Mouse (Mus musculus): ENCODE data around the gene Tysnd1. TPM values are rescaled to one million over a fixed set of nuclear protein-coding genes. Genes with fewer than 3 reads are reported as not detected.

Tysnd1 gene
- 25.5 and 26.3 TPM in 2 replicates for polyA plus RNA-seq (2016; fragmentation: Nextera tagmentation; extraction: Ambion mirVana)

GRCm38 (mm10) chr10:61694870-61695670, at the start of gene Tysnd1:
Tysnd1 (plus strand) TSS chr10:61695514.
- H3K27ac ChIP-seq, result peak within 1 kb of the TSS; percentile 85
- under 1% methylated on average over 42 of the region's 42 CpGs for WGBS
- peaks cover 29% of the 10 kb centered on the region for H3K4me1 ChIP-seq
- H3K9me3 ChIP-seq, result no peaks in the 10 kb centered on the region
- peak within 1 kb of the TSS; percentile 99 for H3K4me3 ChIP-seq
- DNase-seq (ENCODE audit: extremely low spot score, low spot score), result peak; percentile 96
- H3K36me3 ChIP-seq (replicated peaks), result peaks cover 66% of the 10 kb centered on the region
- H3K27me3 ChIP-seq (ENCODE audit: poor library complexity, severe bottlenecking), result no peaks in the 10 kb centered on the region

GRCm38 (mm10) chr10:61646557-61646956, 48.8 kb upstream of the Tysnd1 start:
- Histone ChIP-seq H3K36me3 (replicated peaks) (peaks cover 12% of the 10 kb centered on the region), H3K4me3 (no peak overlapping the region), H3K27me3 (ENCODE audit: poor library complexity, severe bottlenecking) (0 out of 2 replicates have a peak, but pooled peaks cover 7% of the 10 kb centered on the region), H3K27ac (no peak overlapping the region), H3K9me3 (no peaks in the 10 kb centered on the region), H3K4me1 (peaks cover 25% of the 10 kb centered on the region)
- 79% methylated on average over 7 of the region's 7 CpGs for WGBS
- DNase-seq (ENCODE audit: extremely low spot score, low spot score), result no peak

GRCm38 (mm10) chr10:61647790-61648736, 47.3 kb upstream of the Tysnd1 start, which contains the start of gene Ppa1:
Ppa1 (plus strand) TSS chr10:61648552.
- 3% methylated on average over 50 of the region's 50 CpGs for WGBS

GRCm38 (mm10) chr10:61648737-61649645, 46.3 kb upstream of the Tysnd1 start:
- 0 out of 2 replicates have a peak, but pooled peaks cover 7% of the 10 kb centered on the region for H3K27me3 ChIP-seq (ENCODE audit: poor library complexity, severe bottlenecking)
- 2% methylated on average over 43 of the region's 49 CpGs for WGBS
- H3K9me3 ChIP-seq, result no peaks in the 10 kb centered on the region
- H3K27ac ChIP-seq, result peak overlapping the region; percentile 95
- H3K4me1 ChIP-seq, result peaks cover 25% of the 10 kb centered on the region
- H3K36me3 ChIP-seq (replicated peaks), result peaks cover 36% of the 10 kb centered on the region
- H3K4me3 ChIP-seq, result peak overlapping the region; percentile 93
- peak; percentile 29 for DNase-seq (ENCODE audit: extremely low spot score, low spot score)

More at GRCm38 (mm10) chr10:61647790-61648736, 47.3 kb upstream of the Tysnd1 start, which contains the start of gene Ppa1:
- peak within 1 kb of the TSS; percentile 95 for H3K27ac ChIP-seq
- H3K36me3 ChIP-seq (replicated peaks), result peaks cover 27% of the 10 kb centered on the region
- peak; percentile 91 for DNase-seq (ENCODE audit: extremely low spot score, low spot score)
- H3K4me1 ChIP-seq, result peaks cover 25% of the 10 kb centered on the region
- H3K27me3 ChIP-seq (ENCODE audit: poor library complexity, severe bottlenecking), result 0 out of 2 replicates have a peak, but pooled peaks cover 7% of the 10 kb centered on the region
- H3K9me3 ChIP-seq, result no peaks in the 10 kb centered on the region
- H3K4me3 ChIP-seq, result peak within 1 kb of the TSS; percentile 93

- no peaks in the 10 kb centered on the region for H3K9me3 ChIP-seq
- DNase-seq (ENCODE audit: extremely low spot score, low spot score), result no peak
- peaks cover 73% of the 10 kb centered on the region for H3K36me3 ChIP-seq (replicated peaks)
- WGBS, result 94% methylated on average over 4 of the region's 4 CpGs
- peaks cover 15% of the 10 kb centered on the region for H3K4me1 ChIP-seq
- H3K4me3 ChIP-seq, result no peak overlapping the region
- H3K27ac ChIP-seq, result no peak overlapping the region
- no peaks in the 10 kb centered on the region for H3K27me3 ChIP-seq (ENCODE audit: poor library complexity, severe bottlenecking)
Observed at GRCm38 (mm10) chr10:61654105-61654504, 41.2 kb upstream of the Tysnd1 start.

GRCm38 (mm10) chr10:61654691-61655090, 40.6 kb upstream of the Tysnd1 start:
- WGBS, result 90% methylated on average over 7 of the region's 7 CpGs

GRCm38 (mm10) chr10:61655188-61655587, 40.1 kb upstream of the Tysnd1 start:
- DNase-seq (ENCODE audit: extremely low spot score, low spot score), result no peak
- Histone ChIP-seq H3K4me3 (no peak overlapping the region), H3K4me1 (peaks cover 5% of the 10 kb centered on the region; the same call in 1 of the 2 replicates), H3K27ac (no peak overlapping the region), H3K9me3 (no peaks in the 10 kb centered on the region), H3K36me3 (replicated peaks) (peaks cover 84% of the 10 kb centered on the region), H3K27me3 (ENCODE audit: poor library complexity, severe bottlenecking) (no peaks in the 10 kb centered on the region)
- WGBS, result 94% methylated on average over 3 of the region's 3 CpGs

More at GRCm38 (mm10) chr10:61654691-61655090, 40.6 kb upstream of the Tysnd1 start:
- H3K27ac ChIP-seq, result no peak overlapping the region
- H3K36me3 ChIP-seq (replicated peaks), result peaks cover 79% of the 10 kb centered on the region
- H3K9me3 ChIP-seq, result no peaks in the 10 kb centered on the region
- H3K27me3 ChIP-seq (ENCODE audit: poor library complexity, severe bottlenecking), result no peaks in the 10 kb centered on the region
- H3K4me3 ChIP-seq, result no peak overlapping the region
- H3K4me1 ChIP-seq, result peaks cover 9% of the 10 kb centered on the region
- DNase-seq (ENCODE audit: extremely low spot score, low spot score), result no peak

- Histone ChIP-seq H3K9me3 (no peaks in the 10 kb centered on the region), H3K36me3 (replicated peaks) (peaks cover 86% of the 10 kb centered on the region), H3K27ac (no peak overlapping the region), H3K4me3 (no peak overlapping the region), H3K27me3 (ENCODE audit: poor library complexity, severe bottlenecking) (no peaks in the 10 kb centered on the region), H3K4me1 (no peaks in the 10 kb centered on the region)
- no peak for DNase-seq (ENCODE audit: extremely low spot score, low spot score)
- 91% methylated on average over 18 of the region's 18 CpGs for WGBS
Observed at GRCm38 (mm10) chr10:61656928-61657882, 38.1 kb upstream of the Tysnd1 start.

GRCm38 (mm10) chr10:61657985-61658384, 37.3 kb upstream of the Tysnd1 start:
- Histone ChIP-seq H3K9me3 (no peaks in the 10 kb centered on the region), H3K36me3 (replicated peaks) (peaks cover 86% of the 10 kb centered on the region), H3K27ac (no peak overlapping the region), H3K27me3 (ENCODE audit: poor library complexity, severe bottlenecking) (no peaks in the 10 kb centered on the region), H3K4me3 (no peak overlapping the region), H3K4me1 (no peaks in the 10 kb centered on the region)
- DNase-seq (ENCODE audit: extremely low spot score, low spot score), result no peak
- WGBS, result 42% methylated on average over 4 of the region's 4 CpGs

- 84% methylated on average over 8 of the region's 8 CpGs for WGBS
- Histone ChIP-seq H3K9me3 (no peaks in the 10 kb centered on the region), H3K27me3 (ENCODE audit: poor library complexity, severe bottlenecking) (no peaks in the 10 kb centered on the region), H3K4me1 (no peaks in the 10 kb centered on the region), H3K27ac (no peak overlapping the region), H3K4me3 (no peak overlapping the region), H3K36me3 (replicated peaks) (peaks cover 88% of the 10 kb centered on the region)
- DNase-seq (ENCODE audit: extremely low spot score, low spot score), result no peak
Observed at GRCm38 (mm10) chr10:61661887-61662286, 33.4 kb upstream of the Tysnd1 start.

- Histone ChIP-seq H3K36me3 (replicated peaks) (peaks cover 88% of the 10 kb centered on the region), H3K4me3 (no peak overlapping the region), H3K27ac (no peak overlapping the region), H3K27me3 (ENCODE audit: poor library complexity, severe bottlenecking) (no peaks in the 10 kb centered on the region), H3K4me1 (no peaks in the 10 kb centered on the region), H3K9me3 (no peaks in the 10 kb centered on the region)
- DNase-seq (ENCODE audit: extremely low spot score, low spot score), result no peak
- 84% methylated on average over 10 of the region's 10 CpGs for WGBS
Observed at GRCm38 (mm10) chr10:61662391-61662988, 32.8 kb upstream of the Tysnd1 start.
